Mouse (Mus musculus): ENCODE results near the gene Phrf1. TPM values are rescaled to one million over a fixed set of nuclear protein-coding genes. Genes with fewer than 3 reads are reported as not detected.
A peak's percentile ranks its signal among the peaks of the same experiment; 100 is the strongest.

The Phrf1 gene
- total and polyA plus RNA-seq, 3 experiments: 66.1 to 1,029 (median 91.2) TPM

DNA sequence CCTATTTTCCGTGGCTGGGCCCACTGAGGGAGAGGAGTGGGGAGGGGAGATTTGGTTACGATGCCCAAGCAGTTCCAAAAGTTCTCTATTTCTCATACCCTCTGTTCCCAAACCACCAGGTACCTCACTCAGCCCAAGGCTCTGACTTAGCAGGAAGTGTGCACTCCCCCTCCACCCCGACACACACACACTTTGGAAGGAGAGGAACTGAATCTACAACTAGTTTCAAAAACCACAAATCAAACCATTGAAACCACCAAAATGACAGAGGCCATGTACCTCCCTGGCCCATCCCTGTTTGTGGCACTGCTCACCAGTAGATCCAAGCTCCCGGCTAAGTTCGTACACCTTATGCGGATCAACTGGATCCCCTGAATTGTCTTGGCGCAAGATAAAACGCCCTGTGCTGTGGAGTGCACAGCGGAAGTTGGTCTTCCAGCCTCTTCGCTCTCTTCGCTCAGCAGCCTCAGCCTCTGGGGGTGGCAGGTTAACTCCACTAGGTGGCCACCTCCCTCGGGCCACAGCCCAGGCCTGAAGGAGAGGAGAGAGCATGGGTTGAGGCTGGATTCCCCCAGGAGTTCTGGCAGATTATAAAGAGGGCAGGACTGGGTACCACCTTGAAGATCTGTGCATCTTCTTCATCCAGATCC is 36.3 kb downstream of the Phrf1 start:
- Histone ChIP-seq H3K9ac (ENCODE audit: control insufficient read depth, low read depth, low read length, poor library complexity, severe bottlenecking) (no peak overlapping the region), H3K4me1 (ENCODE audit: control insufficient read depth in 1 of 2, insufficient read depth in 2 of 2, low read length in 2 of 2) (peaks cover 2 to 3% of the 10 kb centered on the region in 2 experiments; a peak in 2 of 4 replicates), H3K79me2 (ENCODE audit: control insufficient read depth, insufficient read depth, low read length, poor library complexity) (no peaks in the 10 kb centered on the region), H3K4me3 (ENCODE audit: control insufficient read depth in 1 of 2, insufficient read depth in 1 of 2, low read depth in 2 of 2, low read length in 2 of 2) (no peak overlapping the region), H3K27ac (ENCODE audit: control insufficient read depth, low read depth, low read length) (no peak overlapping the region), H3K36me3 (ENCODE audit: control insufficient read depth in 1 of 2, insufficient read depth in 2 of 2, low read length in 2 of 2) (peaks cover 0 to 2% of the 10 kb centered on the region in 2 experiments; a peak in 2 of 4 replicates), H3K9me3 (replicated peaks; ENCODE audit: insufficient read depth, low read length) (no peaks in the 10 kb centered on the region), H3K27me3 (ENCODE audit: control insufficient read depth in 1 of 2, insufficient read depth in 2 of 2, low read length in 2 of 2) (no peaks in the 10 kb centered on the region)
- peak; percentile 62 for DNase-seq (ENCODE audit: low read depth, low spot score)
- peak; percentile 26 for TF ChIP-seq RAD21 (IDR thresholded peaks at IDR 0.05; ENCODE audit: low read depth, low read length)
- TF ChIP-seq CTCF (IDR thresholded peaks at IDR 0.05 in 2 of 3, conservative IDR thresholded peaks at IDR 0.05 in 1 of 3; ENCODE audit: control insufficient read depth in 1 of 3, insufficient read depth in 1 of 3, low read depth in 2 of 3, low read length in 3 of 3, poor library complexity in 1 of 3, severe bottlenecking in 1 of 3): peak in 2 of 3 experiments; percentile 41 to 46; a peak in 5 of 6 replicates
- peak; percentile 24; the same call in 1 of the 2 replicates for TF ChIP-seq RCOR1 (IDR thresholded peaks at IDR 0.05; ENCODE audit: low read depth, low read length)
- no peak for TF ChIP-seq JUND (IDR thresholded peaks at IDR 0.05; ENCODE audit: low read depth, low read length)
- no peak for TF ChIP-seq MAX (IDR thresholded peaks at IDR 0.05; ENCODE audit: low read length)
- TF ChIP-seq ZC3H11A (IDR thresholded peaks at IDR 0.05; ENCODE audit: low read depth, low read length): peak; percentile 14; the same call in 1 of the 2 replicates
- TF ChIP-seq USF1 (IDR thresholded peaks at IDR 0.05; ENCODE audit: low read depth, low read length): no peak
- no peak for TF ChIP-seq NRF1 (IDR thresholded peaks at IDR 0.05; ENCODE audit: insufficient read depth, low read depth, low read length, poor library complexity, severe bottlenecking)
- TF ChIP-seq HCFC1 (IDR thresholded peaks at IDR 0.05; ENCODE audit: low read depth, low read length): no peak
- peak; percentile 45 for TF ChIP-seq SMC3 (IDR thresholded peaks at IDR 0.05; ENCODE audit: low read depth, low read length)

DNA sequence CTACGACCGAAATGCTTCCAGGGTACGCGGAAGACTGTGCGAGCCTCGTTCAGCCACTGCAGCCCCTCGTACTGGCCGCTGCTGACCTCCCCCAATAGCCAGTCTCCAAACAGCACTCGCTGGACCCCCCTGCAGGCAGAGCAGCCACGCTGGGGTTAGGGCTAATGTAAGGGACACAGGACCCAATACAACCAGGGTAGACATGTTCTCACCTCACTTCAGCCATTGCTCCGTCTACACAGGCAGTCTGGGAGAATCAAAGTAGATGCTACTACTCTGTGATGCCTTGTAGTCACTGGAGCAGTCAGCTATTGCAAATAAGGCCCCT is 36.8 kb downstream of the Phrf1 start:
- TF ChIP-seq CHD2 (IDR thresholded peaks at IDR 0.05; ENCODE audit: low read length) (no peak), MXI1 (IDR thresholded peaks at IDR 0.05; ENCODE audit: low read depth, low read length) (0 out of 2 replicates have a peak, but pooled peaks have one; percentile 35)
- Histone ChIP-seq H3K79me2 (ENCODE audit: control insufficient read depth, insufficient read depth, low read length, poor library complexity) (no peaks in the 10 kb centered on the region), H3K36me3 (ENCODE audit: control insufficient read depth in 1 of 2, insufficient read depth in 2 of 2, low read length in 2 of 2) (peaks cover 0 to 2% of the 10 kb centered on the region in 2 experiments; a peak in 2 of 4 replicates), H3K4me3 (ENCODE audit: control insufficient read depth in 1 of 2, insufficient read depth in 1 of 2, low read depth in 2 of 2, low read length in 2 of 2) (peak overlapping the region in 1 of 2 experiments; percentile 79; a peak in 2 of 4 replicates), H3K9me3 (replicated peaks; ENCODE audit: insufficient read depth, low read length) (no peaks in the 10 kb centered on the region), H3K27me3 (ENCODE audit: control insufficient read depth in 1 of 2, insufficient read depth in 2 of 2, low read length in 2 of 2) (no peaks in the 10 kb centered on the region), H3K4me1 (ENCODE audit: control insufficient read depth in 1 of 2, insufficient read depth in 2 of 2, low read length in 2 of 2) (peaks cover 2 to 3% of the 10 kb centered on the region in 2 experiments; a peak in 2 of 4 replicates), H3K9ac (ENCODE audit: control insufficient read depth, low read depth, low read length, poor library complexity, severe bottlenecking) (no peak overlapping the region), H3K27ac (ENCODE audit: control insufficient read depth, low read depth, low read length) (no peak overlapping the region)
- DNase-seq (ENCODE audit: low read depth, low spot score): no peak

Data from MEL (cell line).